Mouse (Mus musculus) thymus, postnatal 25 days (tissue): ENCODE measurements at regions not wholly inside any gene's neighbourhood (a gene's known extent, or its start where the extent isn't known, plus 50 kb on each side); places are given as distances from the start of the nearest gene placed in this dataset.
A peak's percentile ranks its signal among the peaks of the same experiment; 100 is the strongest.

Source experiments
- DNase-seq: peaks from one replicate; pipeline ENCODE4 v3.0.0; 2022

DNA sequence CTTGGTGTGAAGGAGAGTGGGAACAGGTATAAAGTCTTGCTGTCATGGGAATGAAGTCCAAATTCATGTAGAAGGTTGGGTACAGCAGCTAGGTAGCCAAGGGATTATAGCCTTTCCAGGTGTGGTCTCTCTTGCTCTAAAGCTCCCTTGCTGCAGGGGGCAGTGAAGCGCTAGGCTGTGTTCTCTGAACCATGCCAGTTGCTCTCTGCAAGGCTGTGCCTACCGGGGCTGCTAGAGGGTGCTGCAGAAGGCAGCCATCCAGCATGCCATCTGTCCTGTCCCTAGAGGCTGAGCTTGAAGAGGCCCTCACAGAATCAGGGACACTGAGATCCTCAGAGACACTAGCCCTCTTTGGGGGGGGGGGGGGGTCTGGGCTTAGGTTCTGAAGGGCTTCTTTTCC is 50.6 kb upstream of the Shank2 start:
- peak; percentile 4 for DNase-seq
